Mouse (Mus musculus) kidney, embryonic 15.5 days (tissue): ENCODE data around the gene Etv4. TPM values are rescaled to one million over a fixed set of nuclear protein-coding genes. Genes with fewer than 3 reads are reported as not detected.

ENCODE experiments used
- ATAC-seq: fragments of 200-750 bp; cut with Nextera tagmentation; replicated peaks from 2 replicates; pipeline ENCODE4 v1.8.0; 2017; ENCODE audit warnings: moderate TSS enrichment; ENCODE audit not compliant: low FRiP score
- H3K27ac ChIP-seq: fragments of 300-500 bp; sonication (generic); 2 replicates; pipeline ENCODE4 v1.5.1; 2015; ENCODE audit warnings: mild to moderate bottlenecking, inconsistent platforms
- H3K27me3 ChIP-seq: fragments of 300-500 bp; sonication (generic); 2 replicates; pipeline ENCODE4 v1.6.1; 2015; ENCODE audit warnings: inconsistent platforms
- H3K36me3 ChIP-seq: fragments of 300-500 bp; sonication (generic); 2 replicates; pipeline ENCODE4 v1.6.1; 2015; ENCODE audit warnings: inconsistent platforms
- H3K4me1 ChIP-seq: fragments of 300-500 bp; sonication (generic); 2 replicates; pipeline ENCODE4 v1.6.1; 2015; ENCODE audit warnings: inconsistent platforms
- H3K4me2 ChIP-seq: fragments of 300-500 bp; sonication (generic); 2 replicates; pipeline ENCODE4 v1.6.1; 2015; ENCODE audit warnings: moderate library complexity, mild to moderate bottlenecking, inconsistent platforms
- H3K4me3 ChIP-seq: fragments of 300-500 bp; sonication (generic); replicated peaks from 2 replicates; pipeline ENCODE4 v1.5.1; 2015; ENCODE audit warnings: mild to moderate bottlenecking, inconsistent platforms
- H3K9ac ChIP-seq: fragments of 300-500 bp; sonication (generic); 2 replicates; pipeline ENCODE4 v1.6.1; 2015; ENCODE audit warnings: mild to moderate bottlenecking, inconsistent platforms
- H3K9me3 ChIP-seq: fragments of 300-500 bp; sonication (generic); replicated peaks from 2 replicates; pipeline ENCODE4 v1.6.1; 2016; ENCODE audit warnings: inconsistent platforms
- WGBS: fragments of 180-500 bp; shearing (Covaris S2); methylation state at CpG from one replicate; pipeline ENCODE4 v1.1.7; 2015; ENCODE audit warnings: mixed read lengths; 5-methylcytosine and 5-hydroxymethylcytosine counted together
- polyA plus RNA-seq: library from polyadenylated mRNA; unstranded; fragments of >200 nt; fragmentation: Nextera tagmentation; extraction: Ambion mirVana; gene quantifications from 2 replicates; pipeline ENCODE4 v1.2.1, GENCODE M21; 2015

Etv4 gene
- polyA plus RNA-seq, 1 experiment from 2014 or later: 59.3 TPM

DNA sequence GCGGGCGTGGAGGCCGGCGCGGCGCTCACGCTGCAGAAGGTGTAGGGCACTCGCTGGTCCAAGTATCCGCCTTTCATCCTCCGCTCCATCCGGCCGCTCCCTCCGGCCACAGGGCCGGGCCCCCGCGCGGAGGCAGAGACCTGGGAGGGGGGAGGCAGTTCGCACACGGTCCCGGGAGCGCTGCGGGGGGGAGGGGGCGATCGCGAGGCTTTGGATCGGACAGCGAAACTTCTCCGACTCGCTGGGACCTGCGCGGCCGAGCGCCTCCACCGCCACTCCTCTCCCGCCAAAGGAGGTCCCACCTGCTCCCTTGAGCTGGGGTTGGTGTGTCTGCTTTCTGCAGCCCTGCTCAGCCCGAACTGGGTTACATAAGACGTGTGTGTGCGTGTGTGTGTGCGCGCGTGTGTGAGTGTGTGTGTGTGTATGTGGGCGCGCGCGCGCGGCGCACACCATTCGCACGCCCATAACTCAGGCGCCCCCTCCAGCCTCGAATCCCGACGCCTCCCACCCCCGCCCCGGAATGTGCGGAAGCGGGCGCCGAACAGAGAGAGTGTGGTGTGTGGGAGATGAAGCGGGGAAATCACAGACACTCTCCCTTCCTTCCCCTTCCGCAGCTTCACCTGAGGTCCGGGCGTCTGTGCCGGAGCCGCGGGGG is 556 bp downstream of the Etv4 start:
- peak overlapping the region; percentile 62 for H3K4me3 ChIP-seq
- WGBS: under 1% methylated on average over 66 of the region's 67 CpGs
- peak overlapping the region; percentile 96 for H3K4me2 ChIP-seq
- peak overlapping the region; percentile 63 for H3K9ac ChIP-seq
- peak overlapping the region; percentile 96 for H3K27ac ChIP-seq
- H3K4me1 ChIP-seq: peaks cover 70% of the 10 kb centered on the region
- H3K9me3 ChIP-seq: no peaks in the 10 kb centered on the region
- H3K36me3 ChIP-seq: no peaks in the 10 kb centered on the region
- peaks cover 70% of the 10 kb centered on the region for H3K27me3 ChIP-seq
- peak; percentile 57 for ATAC-seq

DNA sequence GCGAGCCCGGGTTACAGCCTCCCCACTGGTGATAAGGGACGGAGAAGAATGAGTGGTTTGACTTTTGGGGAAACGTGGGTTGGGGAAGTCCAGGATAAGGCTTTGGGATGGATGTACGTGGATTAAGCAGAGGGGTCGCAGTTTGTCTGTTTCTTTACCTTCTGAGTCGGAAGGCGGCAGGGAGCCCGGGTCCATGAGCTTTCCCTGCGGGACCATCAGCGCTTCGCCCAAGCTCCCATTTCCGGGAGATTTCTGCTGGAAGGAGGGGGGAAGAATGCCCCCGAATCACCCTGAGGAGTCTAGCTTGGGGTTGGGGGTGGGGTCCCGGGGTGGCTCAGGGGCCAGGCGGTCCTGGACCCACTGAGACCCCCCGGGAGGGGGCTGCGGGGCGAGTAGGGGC is 1.1 kb downstream of the Etv4 start:
- H3K9ac ChIP-seq: peak overlapping the region; percentile 63
- peak overlapping the region; percentile 96 for H3K27ac ChIP-seq
- peak overlapping the region; percentile 62 for H3K4me3 ChIP-seq
- H3K27me3 ChIP-seq: peaks cover 67% of the 10 kb centered on the region
- no peak; the same call in 1 of the 2 replicates for ATAC-seq
- under 1% methylated on average over 19 of the region's 19 CpGs for WGBS
- H3K36me3 ChIP-seq: no peaks in the 10 kb centered on the region
- no peaks in the 10 kb centered on the region for H3K9me3 ChIP-seq
- peaks cover 71% of the 10 kb centered on the region for H3K4me1 ChIP-seq
- peak overlapping the region; percentile 96 for H3K4me2 ChIP-seq

DNA sequence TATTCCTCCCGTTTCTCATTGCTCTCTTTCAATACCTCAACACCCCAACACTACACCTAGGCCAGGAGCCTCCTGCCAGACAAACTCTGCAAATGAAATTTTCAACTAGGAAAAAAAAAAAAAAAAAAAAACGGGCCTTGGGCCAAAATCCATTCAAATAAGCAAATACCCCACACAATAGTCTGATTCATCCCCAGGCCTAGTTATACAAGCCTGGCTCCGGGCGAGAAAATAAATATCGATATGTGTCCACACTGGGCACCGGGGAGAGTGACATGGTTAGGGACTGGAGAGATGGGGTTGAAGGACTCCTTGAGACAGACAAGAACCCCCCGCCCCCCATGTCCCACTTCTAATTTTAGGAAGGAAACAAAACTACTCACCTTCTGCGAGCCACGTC is 1.6 kb downstream of the Etv4 start:
- Histone ChIP-seq H3K9me3 (no peaks in the 10 kb centered on the region), H3K4me1 (peaks cover 73% of the 10 kb centered on the region), H3K4me2 (peak overlapping the region; percentile 96), H3K27ac (peak overlapping the region; percentile 96), H3K27me3 (peaks cover 65% of the 10 kb centered on the region), H3K36me3 (no peaks in the 10 kb centered on the region), H3K4me3 (peak overlapping the region; percentile 62), H3K9ac (peak overlapping the region; percentile 63)
- 11% methylated on average over 9 of the region's 9 CpGs for WGBS
- no peak for ATAC-seq

DNA sequence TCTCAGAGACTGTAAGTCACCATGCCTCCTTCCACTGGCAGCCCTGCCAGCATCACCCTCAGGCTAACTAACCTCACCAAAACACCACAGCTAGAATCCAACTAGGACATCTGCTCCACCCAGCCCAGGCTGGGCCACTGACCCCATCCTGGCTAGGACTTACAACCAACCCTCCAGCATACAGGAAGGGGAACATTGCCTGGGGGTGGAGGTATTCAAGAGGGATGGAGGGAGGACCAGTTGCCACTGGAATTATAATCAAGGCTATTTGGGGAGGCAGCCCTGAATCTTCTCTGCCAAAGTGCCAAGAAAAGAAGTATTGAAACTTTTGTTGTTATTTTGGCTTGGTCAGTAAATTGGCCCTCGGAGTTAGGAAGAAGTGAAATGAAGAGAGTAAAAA is 2.0 kb downstream of the Etv4 start:
- no peak overlapping the region for H3K9ac ChIP-seq
- H3K9me3 ChIP-seq: no peaks in the 10 kb centered on the region
- WGBS: 29% methylated on average over 1 of the region's 1 CpGs
- H3K36me3 ChIP-seq: no peaks in the 10 kb centered on the region
- H3K27ac ChIP-seq: no peak overlapping the region
- peaks cover 70% of the 10 kb centered on the region for H3K4me1 ChIP-seq
- H3K4me2 ChIP-seq: peak overlapping the region; percentile 96
- peak overlapping the region; percentile 62 for H3K4me3 ChIP-seq
- H3K27me3 ChIP-seq: peaks cover 60% of the 10 kb centered on the region
- ATAC-seq: no peak

DNA sequence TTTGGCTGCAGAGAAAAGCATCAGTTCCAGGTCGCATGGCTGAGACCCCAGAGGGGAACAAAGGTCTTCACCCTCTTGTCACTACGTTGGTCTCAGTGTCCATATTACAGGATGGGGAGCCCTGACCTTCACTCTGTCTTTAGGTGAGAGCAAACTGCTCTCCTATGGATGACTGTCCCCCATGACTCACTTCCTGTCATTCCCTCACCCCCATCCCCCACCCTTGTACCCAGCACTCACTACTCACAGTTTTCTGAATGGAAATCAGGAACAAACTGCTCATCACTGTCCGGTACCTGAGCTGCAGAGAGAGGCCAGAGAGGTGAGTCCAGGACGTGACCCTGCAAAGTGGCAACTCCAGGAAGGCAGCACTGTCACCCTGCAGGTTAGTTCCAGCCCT is 8.3 kb downstream of the Etv4 start:
- Histone ChIP-seq H3K9ac (no peak overlapping the region), H3K4me2 (no peak overlapping the region), H3K4me3 (no peak overlapping the region), H3K36me3 (peaks cover 11% of the 10 kb centered on the region; the same call in 1 of the 2 replicates), H3K9me3 (no peaks in the 10 kb centered on the region), H3K4me1 (peaks cover 46% of the 10 kb centered on the region), H3K27me3 (peaks cover 13% of the 10 kb centered on the region; the same call in 1 of the 2 replicates), H3K27ac (no peak overlapping the region)
- no peak for ATAC-seq
- WGBS: 75% methylated on average over 4 of the region's 4 CpGs

DNA sequence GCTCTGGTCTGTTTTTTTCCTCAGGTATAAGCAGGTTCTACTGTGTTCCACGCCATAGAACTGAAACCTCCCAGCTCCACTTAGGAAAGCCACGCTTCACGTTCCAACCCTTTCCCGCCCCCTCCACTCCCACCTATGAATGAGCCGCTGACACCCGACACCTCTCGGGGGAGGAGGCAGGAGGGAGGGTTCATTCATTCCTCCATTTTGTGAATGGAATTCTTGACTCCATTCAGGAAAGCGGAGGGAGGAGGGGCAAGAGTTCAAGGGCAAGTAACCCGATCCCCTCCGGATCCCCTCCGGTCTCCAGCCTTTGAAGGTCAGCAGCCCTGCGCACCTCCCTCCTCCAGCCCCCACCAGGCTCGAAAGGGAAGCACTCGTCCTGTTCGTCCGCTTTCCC is 12.7 kb downstream of the Etv4 start:
- Histone ChIP-seq H3K4me2 (peak overlapping the region; percentile 61), H3K9ac (no peak overlapping the region), H3K9me3 (no peaks in the 10 kb centered on the region), H3K4me3 (peak overlapping the region; percentile 31), H3K36me3 (peaks cover 44% of the 10 kb centered on the region), H3K27me3 (no peaks in the 10 kb centered on the region), H3K4me1 (peaks cover 30% of the 10 kb centered on the region), H3K27ac (peak overlapping the region; percentile 87)
- ATAC-seq: peak; percentile 90
- under 1% methylated on average over 16 of the region's 16 CpGs for WGBS

DNA sequence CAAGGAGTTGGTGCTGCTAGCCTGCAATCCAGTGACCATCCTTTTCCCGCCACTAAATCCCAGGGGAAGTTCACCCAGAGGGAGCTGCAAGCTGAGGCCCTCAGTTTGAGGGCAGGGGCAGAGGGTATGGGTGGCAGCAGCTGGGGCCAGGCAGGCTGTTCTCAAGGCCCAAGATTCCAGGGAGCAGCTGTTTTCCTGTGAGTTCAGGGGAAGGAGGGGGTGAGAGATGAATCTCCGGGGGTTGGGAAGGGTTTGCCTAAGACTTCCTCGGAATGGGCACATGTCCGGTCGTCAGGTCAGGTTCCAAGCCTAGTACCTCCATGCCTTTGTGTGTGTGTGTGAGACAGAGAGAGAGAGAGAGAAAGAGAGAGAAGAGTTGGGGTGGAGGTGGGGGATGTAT is 13.1 kb downstream of the Etv4 start:
- Histone ChIP-seq H3K9ac (no peak overlapping the region), H3K36me3 (peaks cover 48% of the 10 kb centered on the region), H3K27me3 (no peaks in the 10 kb centered on the region), H3K27ac (peak overlapping the region; percentile 87), H3K4me3 (peak overlapping the region; percentile 31), H3K9me3 (no peaks in the 10 kb centered on the region), H3K4me2 (peak overlapping the region; percentile 61), H3K4me1 (peaks cover 30% of the 10 kb centered on the region)
- 8% methylated on average over 5 of the region's 5 CpGs for WGBS
- peak; percentile 19 for ATAC-seq

DNA sequence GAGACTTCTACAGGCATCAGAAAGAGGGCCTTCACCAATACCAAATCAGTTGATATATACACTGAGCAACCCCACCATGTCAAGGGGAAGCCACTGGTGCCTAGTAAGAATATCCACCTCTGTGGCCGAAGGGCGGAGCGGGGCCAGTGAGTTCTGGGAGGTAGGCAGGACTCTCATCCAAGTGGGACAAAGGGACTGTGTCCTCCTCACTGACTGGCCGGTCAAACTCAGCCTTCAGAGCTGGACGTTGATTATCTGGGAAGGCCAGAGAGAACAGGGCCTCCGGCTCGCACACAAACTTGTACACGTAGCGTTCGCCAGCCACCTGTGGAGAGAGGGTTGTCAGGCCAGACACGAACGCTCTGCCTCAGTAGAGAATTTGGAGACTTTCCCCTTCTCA is 14.9 kb downstream of the Etv4 start:
- peaks cover 30% of the 10 kb centered on the region for H3K4me1 ChIP-seq
- H3K9ac ChIP-seq: no peak overlapping the region
- ATAC-seq: no peak
- no peaks in the 10 kb centered on the region for H3K9me3 ChIP-seq
- peaks cover 58% of the 10 kb centered on the region for H3K36me3 ChIP-seq
- no peak overlapping the region for H3K27ac ChIP-seq
- H3K4me3 ChIP-seq: no peak overlapping the region
- WGBS: 91% methylated on average over 12 of the region's 12 CpGs
- no peaks in the 10 kb centered on the region for H3K27me3 ChIP-seq
- H3K4me2 ChIP-seq: no peak overlapping the region

DNA sequence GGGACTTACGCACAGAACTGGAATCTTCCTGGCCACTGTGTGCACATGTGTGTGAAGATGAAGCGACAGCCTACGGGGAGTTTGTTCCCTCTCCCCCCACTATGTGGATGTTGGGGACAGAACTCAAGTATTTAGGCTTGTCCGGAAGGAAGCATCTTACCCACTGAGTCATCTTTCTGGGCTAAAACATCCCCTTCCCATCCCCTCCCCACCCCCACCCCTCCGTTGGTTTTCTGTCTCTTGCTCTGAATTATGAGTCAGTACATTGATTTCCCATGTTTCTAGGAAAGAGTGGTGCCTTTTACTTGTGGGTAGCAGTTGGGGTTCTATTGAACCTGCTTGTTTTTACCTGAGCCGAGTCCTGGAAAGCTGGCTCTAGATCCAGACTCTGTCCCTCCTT is 16.4 kb downstream of the Etv4 start:
- H3K4me1 ChIP-seq: peaks cover 28% of the 10 kb centered on the region
- WGBS: 85% methylated on average over 6 of the region's 6 CpGs
- peaks cover 69% of the 10 kb centered on the region for H3K36me3 ChIP-seq
- H3K27me3 ChIP-seq: no peaks in the 10 kb centered on the region
- no peak overlapping the region for H3K9ac ChIP-seq
- no peak overlapping the region for H3K4me2 ChIP-seq
- no peaks in the 10 kb centered on the region for H3K9me3 ChIP-seq
- H3K4me3 ChIP-seq: no peak overlapping the region
- H3K27ac ChIP-seq: no peak overlapping the region
- ATAC-seq: no peak

DNA sequence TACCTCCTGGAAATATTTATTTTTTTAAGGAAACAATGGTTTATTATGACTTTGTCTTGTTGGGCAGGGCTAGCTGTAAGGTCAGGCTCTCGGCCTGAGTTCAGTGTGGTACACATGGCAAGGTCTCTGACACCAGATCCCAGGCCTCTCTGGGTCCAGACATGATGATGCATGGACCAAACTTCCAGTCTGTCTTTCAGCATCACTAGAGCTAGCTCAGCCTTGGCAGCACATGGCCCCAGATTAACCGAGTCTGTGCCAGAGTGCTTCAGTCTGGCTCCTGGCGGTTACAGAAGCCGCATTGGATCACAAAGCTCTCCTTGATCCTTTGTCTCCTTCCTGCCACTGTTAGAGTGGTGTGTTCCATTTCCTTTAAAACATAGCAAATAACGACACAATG is 17.8 kb downstream of the Etv4 start:
- 71% methylated on average over 5 of the region's 5 CpGs for WGBS
- Histone ChIP-seq H3K27ac (no peak overlapping the region), H3K36me3 (peaks cover 81% of the 10 kb centered on the region), H3K9ac (no peak overlapping the region), H3K9me3 (no peaks in the 10 kb centered on the region), H3K27me3 (no peaks in the 10 kb centered on the region), H3K4me3 (no peak overlapping the region), H3K4me1 (peaks cover 15% of the 10 kb centered on the region), H3K4me2 (no peak overlapping the region)
- ATAC-seq: no peak

DNA sequence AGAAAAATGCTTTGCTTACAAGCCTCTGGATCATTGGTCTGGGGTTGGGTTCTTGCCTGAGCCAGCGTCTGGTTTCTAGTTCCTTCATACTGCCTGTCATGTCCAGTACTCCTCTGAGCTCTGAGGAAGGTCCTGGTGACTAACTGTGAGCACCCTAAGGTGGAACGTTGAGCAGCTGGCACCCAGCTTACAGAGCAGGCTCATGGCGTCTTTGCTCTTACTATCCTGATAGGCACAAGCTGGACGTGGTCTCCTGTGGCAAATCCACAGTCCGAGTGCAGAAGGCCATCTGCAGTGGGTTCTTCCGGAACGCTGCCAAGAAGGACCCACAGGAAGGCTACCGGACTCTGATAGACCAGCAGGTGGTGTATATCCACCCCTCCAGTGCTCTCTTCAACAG is 20.6 kb downstream of the Etv4 start:
- Histone ChIP-seq H3K4me2 (no peak overlapping the region), H3K4me1 (no peaks in the 10 kb centered on the region), H3K9me3 (no peaks in the 10 kb centered on the region), H3K27me3 (no peaks in the 10 kb centered on the region), H3K27ac (no peak overlapping the region), H3K4me3 (no peak overlapping the region), H3K9ac (no peak overlapping the region), H3K36me3 (peaks cover 94% of the 10 kb centered on the region)
- 88% methylated on average over 8 of the region's 8 CpGs for WGBS
- no peak for ATAC-seq

DNA sequence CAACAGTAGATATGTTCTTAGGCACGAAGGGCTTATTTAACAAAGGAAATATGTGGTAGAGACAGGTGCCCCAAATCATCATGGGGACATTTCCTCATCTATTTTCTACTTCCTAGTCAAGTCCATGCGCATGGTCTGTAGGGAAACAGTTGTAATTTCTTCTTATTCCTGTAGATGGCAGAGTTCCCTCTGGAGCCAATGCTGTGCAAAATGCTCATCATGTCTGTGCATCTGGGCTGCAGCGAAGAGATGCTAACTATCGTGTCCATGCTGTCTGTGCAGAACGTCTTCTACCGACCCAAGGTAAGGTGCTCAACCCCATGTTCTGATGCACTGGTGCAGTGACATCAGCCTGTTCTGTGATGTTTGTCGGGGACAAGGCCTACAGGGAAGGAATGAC is 21.4 kb downstream of the Etv4 start:
- H3K9ac ChIP-seq: no peak overlapping the region
- WGBS: 42% methylated on average over 7 of the region's 7 CpGs
- no peaks in the 10 kb centered on the region for H3K4me1 ChIP-seq
- 0 out of 2 replicates have a peak, but pooled peaks have one; percentile 29 for ATAC-seq
- H3K9me3 ChIP-seq: no peaks in the 10 kb centered on the region
- H3K27ac ChIP-seq: no peak overlapping the region
- peaks cover 94% of the 10 kb centered on the region for H3K36me3 ChIP-seq
- no peaks in the 10 kb centered on the region for H3K27me3 ChIP-seq
- H3K4me2 ChIP-seq: no peak overlapping the region
- no peak overlapping the region for H3K4me3 ChIP-seq

DNA sequence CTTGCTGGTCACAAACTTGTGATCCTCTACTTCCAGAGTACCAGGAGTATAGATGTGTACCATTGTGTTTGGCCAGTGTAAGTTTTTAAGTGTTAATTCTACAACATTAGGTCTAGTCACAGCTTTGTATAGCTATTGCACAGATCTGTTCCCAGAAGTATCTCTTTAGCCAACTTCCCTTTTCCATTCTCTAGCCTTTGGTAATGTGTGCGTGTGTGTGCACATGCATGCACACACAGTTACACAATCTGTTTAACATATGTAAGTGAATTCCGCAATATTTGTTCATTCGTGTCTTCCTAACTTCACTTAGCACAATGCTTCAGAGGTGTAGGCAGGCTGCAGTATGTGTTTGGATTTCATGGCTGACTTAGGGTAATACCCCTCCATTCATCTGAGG is 25.6 kb downstream of the Etv4 start:
- ATAC-seq: no peak
- Histone ChIP-seq H3K4me2 (no peak overlapping the region), H3K27me3 (no peaks in the 10 kb centered on the region), H3K4me3 (no peak overlapping the region), H3K9ac (no peak overlapping the region), H3K27ac (no peak overlapping the region), H3K36me3 (peaks cover 94% of the 10 kb centered on the region), H3K9me3 (no peaks in the 10 kb centered on the region), H3K4me1 (no peaks in the 10 kb centered on the region)
- whole genome bisulfite sequencing: 98% methylated on average over 3 of the region's 3 CpGs
